Mouse (Mus musculus) WW6 (cell line): ENCODE measurements around the gene Akr1c19.
"Not testable (repeated sequence)": the region's sequence is repeated elsewhere in the genome, so short reads cannot be mapped to it uniquely, and the experiment has no call there.

ENCODE experiments used
- DNase-seq: peaks from one replicate; pipeline ENCODE4 v3.0.0-alpha.2; 2013; ENCODE audit warnings: low read depth, low spot score

The Akr1c19 gene

GRCm38 (mm10) chr13:4228441-4228840 is at the start of gene Akr1c19:
Gene Akr1c19, plus strand, starts transcription at chr13:4228700.
- no peak for DNase-seq

DNA sequence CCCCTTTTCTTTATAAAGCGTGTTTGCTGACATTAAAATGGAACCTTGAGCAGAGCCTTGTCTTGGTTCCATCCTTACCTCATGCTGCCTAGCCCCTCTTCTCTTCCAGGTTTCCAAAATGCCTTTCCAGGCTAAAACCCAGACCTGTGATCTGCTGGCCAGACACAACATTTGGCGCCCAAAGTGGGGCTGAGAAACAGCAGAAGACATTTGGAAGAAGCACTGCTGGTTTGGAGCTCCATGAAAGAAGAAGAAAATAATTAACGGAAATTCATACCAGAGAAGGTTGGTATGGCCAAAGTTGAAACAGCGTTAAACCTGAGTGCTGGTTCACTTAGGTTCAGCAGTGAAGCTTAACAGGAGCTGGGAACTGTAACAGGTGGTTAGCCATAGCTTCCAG is 47.2 kb upstream of the Akr1c19 start:
- peak; percentile 4 for DNase-seq

DNA sequence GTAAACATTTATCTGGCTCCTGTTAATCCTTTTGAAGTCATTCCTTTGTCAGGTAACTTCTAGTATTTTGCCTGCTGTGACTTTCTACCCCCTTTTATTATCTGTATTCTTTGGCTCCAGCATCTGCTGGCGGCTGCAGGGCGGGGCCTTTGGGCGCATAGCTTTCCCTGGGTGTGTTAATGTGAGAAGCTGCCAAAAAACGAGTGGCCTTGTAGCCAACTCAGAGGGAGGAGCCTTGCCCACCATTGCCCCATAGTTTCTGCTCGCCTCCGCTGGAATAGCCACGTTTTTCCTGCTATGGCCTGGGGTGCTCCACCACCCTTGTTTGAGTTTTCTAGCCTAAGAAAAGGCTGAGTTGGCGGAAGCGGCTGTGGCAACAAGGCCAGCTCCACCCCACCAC is 45.4 kb upstream of the Akr1c19 start:
- DNase-seq: peak; percentile 7

DNA sequence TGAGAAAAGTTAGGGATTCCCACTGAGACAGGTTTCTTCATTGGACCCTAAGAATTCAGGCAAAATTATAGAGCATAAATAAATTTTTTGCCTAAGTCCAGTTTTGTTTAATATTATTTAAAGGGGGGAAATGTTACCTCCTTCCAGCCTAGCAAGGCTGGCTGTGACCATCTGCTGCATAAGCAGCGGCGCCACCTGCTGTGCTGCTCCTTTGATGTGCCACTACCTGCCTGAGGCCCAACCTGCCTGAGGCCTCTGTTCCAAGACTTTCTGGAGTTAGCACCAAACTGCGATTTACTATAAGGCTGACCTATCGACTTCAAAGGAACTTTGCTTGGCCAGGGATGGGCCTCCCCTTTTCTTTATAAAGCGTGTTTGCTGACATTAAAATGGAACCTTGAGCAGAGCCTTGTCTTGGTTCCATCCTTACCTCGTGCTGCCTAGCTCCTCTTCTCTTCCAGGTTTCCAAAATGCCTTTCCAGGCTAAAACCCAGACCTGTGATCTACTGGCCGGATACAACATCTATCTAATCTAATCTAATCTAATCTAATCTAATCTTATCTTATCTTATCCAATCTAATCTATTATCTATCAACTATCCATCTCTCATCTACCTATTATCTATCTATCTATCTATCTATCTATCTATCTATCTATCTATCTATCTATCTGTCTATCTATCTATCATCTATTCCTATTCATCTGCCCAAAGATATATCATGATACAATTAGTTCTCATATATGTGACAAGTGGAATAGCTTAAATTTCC is 41.7 kb upstream of the Akr1c19 start:
- DNase-seq: not testable (repeated sequence)

DNA sequence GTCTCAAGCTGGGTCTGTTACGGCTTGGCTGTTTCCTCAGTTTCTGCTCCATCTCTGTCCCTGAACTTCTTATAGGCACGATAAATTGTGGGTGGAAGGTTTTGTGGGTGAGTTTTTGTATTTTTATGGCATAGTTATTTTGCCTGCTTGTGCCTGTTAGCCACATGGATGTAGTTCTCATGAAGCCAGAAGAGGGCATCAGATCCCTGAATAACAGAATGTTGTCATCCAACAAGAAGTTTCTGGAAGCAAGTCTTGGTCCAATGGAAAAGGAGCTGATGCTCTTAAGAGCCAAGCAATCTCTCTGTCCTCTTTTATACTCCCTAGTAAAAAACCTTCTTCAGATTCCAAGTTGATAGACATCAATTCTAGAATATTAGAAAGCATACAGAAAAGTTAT is 40.3 kb upstream of the Akr1c19 start:
- DNase-seq: no peak

- DNase-seq: no peak
These were observed 37.6 kb upstream of the Akr1c19 start, which contains the start of gene Akr1c13 for GRCm38 (mm10) chr13:4190904-4191303. Gene Akr1c13, plus strand, starts transcription at chr13:4191150.

- DNase-seq: no peak
These were observed 36.0 kb upstream of the Akr1c19 start for GRCm38 (mm10) chr13:4192511-4192910.

GRCm38 (mm10) chr13:4206147-4206903 is 22.2 kb upstream of the Akr1c19 start:
- no peak for DNase-seq

DNA sequence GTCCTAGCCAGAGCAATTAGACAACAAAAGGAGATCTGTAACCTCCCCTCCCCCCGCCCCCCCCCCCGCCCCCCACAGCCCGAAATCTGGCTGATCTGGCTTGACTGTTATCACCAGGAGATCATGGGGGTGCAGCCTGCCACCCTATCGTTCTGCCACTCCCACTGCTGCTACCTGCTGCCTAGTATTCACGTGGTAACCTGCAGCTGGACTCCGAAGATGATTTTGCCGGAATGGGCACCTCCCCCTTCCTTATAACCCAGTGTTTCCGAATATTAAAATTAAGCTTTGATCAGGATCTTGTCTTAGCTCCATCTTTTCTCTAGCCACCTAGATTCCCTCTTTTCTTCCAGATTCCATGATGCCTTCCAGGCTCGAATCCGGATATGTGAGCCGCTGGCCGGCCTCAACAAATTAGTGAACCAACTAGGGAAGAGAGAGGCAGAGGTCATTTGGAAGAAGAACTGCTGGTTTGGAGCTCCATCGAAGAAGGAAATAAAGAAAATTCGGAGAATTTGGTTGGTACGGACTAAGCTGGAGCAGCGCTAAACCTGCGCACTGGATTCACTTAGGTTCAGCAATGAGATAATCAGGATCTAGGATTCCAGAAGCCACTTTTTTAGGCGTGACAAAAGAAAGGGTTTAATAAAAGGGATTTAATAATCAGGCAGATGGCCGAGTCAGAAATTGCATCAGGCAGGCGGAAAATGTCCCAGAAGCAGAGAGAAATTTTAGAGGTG is 16.8 kb upstream of the Akr1c19 start:
- DNase-seq: no peak

- no peak for DNase-seq
These were observed 16.2 kb upstream of the Akr1c19 start for GRCm38 (mm10) chr13:4212309-4212708.

DNA sequence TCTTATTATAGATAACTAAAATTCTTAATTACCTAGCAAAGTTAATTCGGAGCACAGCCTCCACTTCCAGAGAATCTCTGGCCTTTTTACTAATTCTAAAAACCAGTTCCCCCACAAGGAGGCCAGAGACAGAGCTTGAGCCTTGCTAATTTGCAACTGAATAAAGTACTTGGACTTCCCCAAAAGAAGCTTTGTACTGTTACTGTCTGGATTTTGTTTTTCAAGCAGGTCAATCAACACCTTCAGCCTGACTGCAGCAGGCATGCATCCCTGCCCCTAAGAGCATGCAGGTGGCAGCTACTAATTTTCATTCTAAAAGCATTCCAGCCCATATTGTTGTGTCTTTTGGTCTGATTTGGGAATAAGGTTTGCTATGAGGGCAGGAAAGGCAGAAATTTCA is 13.0 kb upstream of the Akr1c19 start:
- DNase-seq: not testable (repeated sequence)

DNA sequence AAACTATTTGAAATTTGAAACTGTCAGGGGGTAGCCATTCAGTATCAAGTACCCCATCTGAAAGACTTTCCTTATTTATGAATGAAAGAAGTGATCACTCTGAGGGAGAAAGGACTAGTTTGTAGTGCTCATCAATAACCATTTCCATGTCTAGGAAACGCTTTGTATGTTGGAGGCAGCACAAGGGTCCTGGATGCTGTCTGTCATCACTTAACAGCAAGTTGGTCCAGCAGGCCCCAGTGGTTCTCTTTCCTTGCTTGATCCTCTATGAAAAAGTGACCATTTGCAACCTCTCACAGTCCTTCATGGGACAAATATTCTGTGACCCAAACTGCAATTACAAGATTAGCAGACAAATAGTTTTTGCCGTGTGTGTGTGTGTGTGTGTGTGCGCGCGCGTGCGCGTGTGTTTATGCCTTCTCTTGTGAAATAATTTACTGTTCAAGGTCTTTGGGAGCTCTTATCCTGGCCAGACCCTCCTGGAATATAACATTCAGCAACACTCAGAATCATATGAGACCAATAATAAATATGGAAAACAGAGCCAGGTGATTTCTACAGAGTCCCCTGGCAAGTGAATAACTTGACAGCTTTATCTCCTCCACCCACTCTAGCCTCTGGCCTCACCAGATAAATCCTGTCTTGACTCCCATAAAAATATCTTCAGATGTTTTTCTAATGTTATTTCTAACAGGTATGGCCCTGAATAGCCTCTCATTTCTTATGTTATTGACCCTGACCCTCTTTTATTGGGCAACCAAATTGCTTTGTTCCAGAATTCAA is 2.5 kb downstream of the Akr1c19 start:
- DNase-seq: no peak

GRCm38 (mm10) chr13:4233135-4233534 is 4.6 kb downstream of the Akr1c19 start:
- DNase-seq: no peak

- no peak for DNase-seq
These were observed 5.2 kb downstream of the Akr1c19 start for GRCm38 (mm10) chr13:4233536-4234172.

- peak; percentile 16 for DNase-seq
These were observed 16.5 kb downstream of the Akr1c19 start for GRCm38 (mm10) chr13:4244861-4245559.

DNA sequence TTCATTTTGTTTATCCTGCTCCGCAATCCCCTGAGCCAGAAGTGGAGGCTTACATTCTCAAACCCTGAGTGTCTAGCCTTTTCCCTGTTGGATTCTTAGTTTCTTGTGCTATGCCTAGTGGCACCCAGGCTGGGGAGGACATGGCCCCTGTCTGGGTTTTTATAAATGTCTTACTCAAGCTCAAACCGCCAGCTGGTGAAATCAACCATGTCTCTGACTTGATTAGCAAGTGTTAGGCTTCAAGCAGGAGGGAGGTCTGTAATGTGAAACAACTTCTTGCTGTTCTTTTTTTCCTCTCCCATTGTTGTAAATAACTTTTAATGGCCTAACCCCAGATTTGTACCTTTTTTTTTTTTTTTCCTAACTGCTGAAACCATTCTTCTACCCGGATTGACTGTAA is 20.8 kb downstream of the Akr1c19 start:
- DNase-seq: no peak

DNA sequence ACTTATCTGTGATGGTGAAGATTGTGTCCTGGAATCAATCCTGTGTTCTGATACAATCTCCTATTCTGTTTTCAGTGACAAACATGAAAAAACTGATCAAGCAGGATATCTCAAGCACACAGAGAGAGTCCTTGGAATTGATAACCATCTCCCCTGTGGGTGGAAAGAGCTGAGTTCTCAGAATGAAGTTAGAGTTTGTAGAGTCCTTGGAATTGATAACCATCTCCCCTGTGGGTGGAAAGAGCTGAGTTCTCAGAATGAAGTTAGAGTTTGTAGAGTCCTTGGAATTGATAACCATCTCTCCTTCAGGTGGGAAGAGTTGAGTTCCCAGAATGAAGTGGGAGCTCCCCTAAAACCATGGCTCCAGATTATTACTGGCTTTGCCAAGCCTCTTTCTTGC is 28.4 kb downstream of the Akr1c19 start:
- DNase-seq: not testable (repeated sequence)

DNA sequence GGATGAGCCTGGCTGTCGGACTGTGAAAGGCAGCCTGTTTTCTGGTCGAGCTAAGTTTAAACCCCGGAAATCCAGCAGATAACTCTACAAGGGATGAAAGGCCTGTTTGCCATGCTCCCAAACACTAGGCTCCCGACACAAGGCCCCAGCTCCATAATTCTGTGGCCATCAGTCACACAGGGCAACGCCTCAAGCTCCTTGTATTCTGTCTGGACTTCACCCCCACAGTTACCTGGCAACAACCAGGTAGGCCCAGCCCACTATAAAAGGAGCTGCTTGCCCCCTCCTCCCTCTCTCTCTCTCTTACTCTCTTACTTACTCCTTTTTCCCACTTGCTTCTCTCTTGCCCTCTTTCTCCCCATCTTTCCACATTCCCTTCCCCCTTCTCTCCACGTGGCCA is 28.8 kb downstream of the Akr1c19 start:
- DNase-seq: no peak

DNA sequence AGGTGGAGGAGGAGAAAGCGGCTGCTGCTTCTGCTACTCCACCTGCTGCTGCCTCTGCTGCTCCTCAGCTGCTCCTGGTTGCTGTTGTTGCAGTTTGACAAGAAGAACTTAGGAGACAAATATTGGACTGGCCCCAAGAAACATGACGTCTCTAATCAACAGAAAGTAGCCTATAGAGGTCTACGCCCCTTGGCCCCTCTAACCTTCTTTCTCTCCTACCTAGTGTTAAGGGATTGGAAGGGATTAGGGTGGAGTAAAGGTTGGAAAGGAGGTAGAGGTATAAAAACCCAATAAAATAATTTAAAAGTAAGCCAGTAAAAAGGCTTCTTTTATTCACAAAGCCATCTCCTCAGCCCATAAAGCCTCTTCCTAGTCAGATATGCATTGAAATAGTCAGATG is 36.1 kb downstream of the Akr1c19 start:
- no peak for DNase-seq

GRCm38 (mm10) chr13:4265047-4265446 is 36.5 kb downstream of the Akr1c19 start:
- no peak for DNase-seq
